Mouse (Mus musculus) cortical plate, adult 2 months (tissue): ENCODE measurements around the gene Olfr525.

ENCODE experiments used
- CTCF ChIP-seq: fragments of 200-500 bp; IDR thresholded peaks from 2 replicates; pipeline ENCODE4 v1.5.1; 2011; ENCODE audit warnings: mild to moderate bottlenecking, control low read depth, low read length; ENCODE audit not compliant: insufficient read depth; ENCODE audit errors: extremely low read depth
- POLR2A ChIP-seq: fragments of 200-500 bp; IDR thresholded peaks from 2 replicates; pipeline ENCODE4 v1.6.1; 2011; ENCODE audit warnings: mild to moderate bottlenecking, low read length, control low read depth; ENCODE audit not compliant: insufficient read depth; ENCODE audit errors: extremely low read depth

- TF ChIP-seq CTCF (no peak), POLR2A (no peak)
These were observed 13.1 kb downstream of the Olfr525 start, which contains the start of gene Olfr527 for GRCm38 (mm10) chr7:140333717-140334116.
